Mouse (Mus musculus): ENCODE data around the gene Vmn1r235. TPM values are rescaled to one million over a fixed set of nuclear protein-coding genes. Genes with fewer than 3 reads are reported as not detected.

Vmn1r235 gene
- polyA plus RNA-seq, 1 experiment = not detected

GRCm38 (mm10) chr17:21284395-21284794 is 28.2 kb downstream of the Vmn1r235 start:
- no peaks in the 10 kb centered on the region for H3K4me1 ChIP-seq (ENCODE audit: control insufficient read depth, insufficient read depth, low read length)

GRCm38 (mm10) chr17:21289695-21290094 is 33.5 kb downstream of the Vmn1r235 start:
- Histone ChIP-seq H3K4me1 (ENCODE audit: control insufficient read depth, insufficient read depth, low read length) (no peaks in the 10 kb centered on the region), H3K27me3 (ENCODE audit: control insufficient read depth, insufficient read depth, low read length, poor library complexity, severe bottlenecking) (no peaks in the 10 kb centered on the region), H3K9me3 (replicated peaks; ENCODE audit: control insufficient read depth, insufficient read depth, low read length, poor library complexity, severe bottlenecking) (no peaks in the 10 kb centered on the region), H3K9ac (ENCODE audit: low read depth, poor library complexity, severe bottlenecking) (no peak overlapping the region), H3K27ac (ENCODE audit: insufficient read depth, low read length) (no peak overlapping the region), H3K4me3 (ENCODE audit: low read depth, low read length) (no peak overlapping the region), H3K36me3 (ENCODE audit: control insufficient read depth, insufficient read depth, low read length, poor library complexity, severe bottlenecking) (no peaks in the 10 kb centered on the region)
- TF ChIP-seq EP300 (IDR thresholded peaks at IDR 0.05; ENCODE audit: insufficient read depth, low read depth, low read length) (no peak), POLR2A (IDR thresholded peaks at IDR 0.05; ENCODE audit: insufficient read depth, low read length) (no peak), CTCF (IDR thresholded peaks at IDR 0.05; ENCODE audit: low read depth, low read length) (no peak)

More at GRCm38 (mm10) chr17:21284395-21284794, 28.2 kb downstream of the Vmn1r235 start:
- TF ChIP-seq EP300 (IDR thresholded peaks at IDR 0.05; ENCODE audit: insufficient read depth, low read depth, low read length) = no peak
- Histone ChIP-seq H3K36me3 (ENCODE audit: control insufficient read depth, insufficient read depth, low read length, poor library complexity, severe bottlenecking) (no peaks in the 10 kb centered on the region), H3K4me3 (ENCODE audit: low read depth, low read length) (no peak overlapping the region), H3K9ac (ENCODE audit: low read depth, poor library complexity, severe bottlenecking) (no peak overlapping the region), H3K27ac (ENCODE audit: insufficient read depth, low read length) (no peak overlapping the region), H3K27me3 (ENCODE audit: control insufficient read depth, insufficient read depth, low read length, poor library complexity, severe bottlenecking) (no peaks in the 10 kb centered on the region; the same call in 1 of the 2 replicates), H3K9me3 (replicated peaks; ENCODE audit: control insufficient read depth, insufficient read depth, low read length, poor library complexity, severe bottlenecking) (no peaks in the 10 kb centered on the region)

GRCm38 (mm10) chr17:21311565-21311964 is 55.4 kb downstream of the Vmn1r235 start, which contains the start of gene Vmn1r237:
Gene Vmn1r237, plus strand, starts transcription at chr17:21311865.
- Histone ChIP-seq H3K27ac (ENCODE audit: insufficient read depth, low read length) (no peak within 1 kb of the TSS), H3K4me3 (ENCODE audit: low read depth, low read length) (no peak within 1 kb of the TSS), H3K27me3 (ENCODE audit: control insufficient read depth, insufficient read depth, low read length, poor library complexity, severe bottlenecking) (no peaks in the 10 kb centered on the region; the same call in 1 of the 2 replicates), H3K9ac (ENCODE audit: low read depth, poor library complexity, severe bottlenecking) (no peak within 1 kb of the TSS), H3K36me3 (ENCODE audit: control insufficient read depth, insufficient read depth, low read length, poor library complexity, severe bottlenecking) (no peaks in the 10 kb centered on the region), H3K9me3 (replicated peaks; ENCODE audit: control insufficient read depth, insufficient read depth, low read length, poor library complexity, severe bottlenecking) (no peaks in the 10 kb centered on the region), H3K4me1 (ENCODE audit: control insufficient read depth, insufficient read depth, low read length) (no peaks in the 10 kb centered on the region)
- no peak for TF ChIP-seq EP300 (IDR thresholded peaks at IDR 0.05; ENCODE audit: insufficient read depth, low read depth, low read length)
- no peak for TF ChIP-seq CTCF (IDR thresholded peaks at IDR 0.05; ENCODE audit: low read depth, low read length)
- no peak for TF ChIP-seq POLR2A (IDR thresholded peaks at IDR 0.05; ENCODE audit: insufficient read depth, low read length)

Other genes starting within 250 kb of the Vmn1r235 start
- gene Zfp160, start 247.5 kb upstream of the Vmn1r235 start, polyA plus RNA-seq (2011; ENCODE audit: insufficient read depth, insufficient read length, low read depth, missing spikeins) = 19.4 and 22.3 TPM in 2 replicates
- not detected in 2 replicates for gene Vmn1r234, start 30.3 kb upstream of the Vmn1r235 start, polyA plus RNA-seq (2011; ENCODE audit: insufficient read depth, insufficient read length, low read depth, missing spikeins)
- gene Vmn1r236, start 26.5 kb downstream of the Vmn1r235 start, polyA plus RNA-seq (2011; ENCODE audit: insufficient read depth, insufficient read length, low read depth, missing spikeins) = not detected in 2 replicates
- gene Vmn1r237, start 55.5 kb downstream of the Vmn1r235 start, polyA plus RNA-seq (2011; ENCODE audit: insufficient read depth, insufficient read length, low read depth, missing spikeins) = not detected in 2 replicates
- gene Zfp677, start 127.3 kb downstream of the Vmn1r235 start, polyA plus RNA-seq (2011; ENCODE audit: insufficient read depth, insufficient read length, low read depth, missing spikeins) = 7.7 and 8.4 TPM in 2 replicates
- gene Zfp54, start 166.8 kb downstream of the Vmn1r235 start, polyA plus RNA-seq (2011; ENCODE audit: insufficient read depth, insufficient read length, low read depth, missing spikeins) = 4.2 and 4.7 TPM in 2 replicates
- gene Zfp51, start 194.0 kb downstream of the Vmn1r235 start, polyA plus RNA-seq (2011; ENCODE audit: insufficient read depth, insufficient read length, low read depth, missing spikeins) = 14.5 and 18.2 TPM in 2 replicates
- 9.5 and 9.7 TPM in 2 replicates for gene Zfp53, start 232.6 kb downstream of the Vmn1r235 start, polyA plus RNA-seq (2011; ENCODE audit: insufficient read depth, insufficient read length, low read depth, missing spikeins)